Mouse (Mus musculus) embryo, embryonic 11 days (tissue): ENCODE data around the gene Oip5.
"Not testable (repeated sequence)": the region's sequence is repeated elsewhere in the genome, so short reads cannot be mapped to it uniquely, and the experiment has no call there.

Experiments
- DNase-seq: peaks from one replicate; pipeline ENCODE4 v3.0.0-alpha.2; 2015

Gene Oip5

DNA sequence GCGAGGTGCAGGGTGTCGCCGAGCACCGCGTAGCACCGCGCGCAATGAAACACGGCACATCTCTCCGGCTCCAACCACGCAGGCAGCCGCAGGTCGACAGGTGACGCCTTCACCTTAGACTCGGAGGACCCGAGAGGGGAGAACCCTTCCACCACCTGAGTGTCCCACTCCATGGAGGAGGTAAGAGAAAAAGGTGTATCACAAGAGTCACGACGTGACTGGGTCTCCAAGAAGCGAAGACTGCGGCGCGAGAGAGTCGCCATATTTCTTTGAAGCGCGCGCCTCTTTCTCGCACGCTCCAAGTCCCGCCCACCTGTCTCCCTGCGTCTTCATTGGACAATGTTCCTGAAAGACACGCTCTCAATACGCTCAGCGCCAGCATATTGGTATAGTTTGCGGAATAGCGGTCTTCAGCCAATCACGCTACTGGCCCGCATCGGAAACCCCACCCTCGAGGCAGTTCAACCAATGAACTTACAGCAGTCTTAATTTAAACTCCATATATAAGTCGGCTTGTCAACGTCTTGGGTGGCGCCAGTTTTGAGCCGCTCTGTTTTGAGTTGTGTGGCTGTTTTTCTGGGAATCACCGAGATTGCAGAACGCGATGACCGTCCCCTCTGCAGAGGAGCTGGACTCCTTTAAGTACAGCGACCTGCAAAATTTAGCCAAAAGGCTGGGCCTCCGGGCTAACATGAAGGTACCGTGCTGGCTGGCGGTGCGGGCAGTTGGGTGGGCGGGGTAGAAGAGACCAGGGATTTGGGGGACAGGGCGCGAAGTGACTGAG lies at the start of gene Oip5, which contains the start of gene Nusap1:
Gene Oip5, minus strand, starts transcription at position 271 of the 784 bp plus-strand sequence.
Gene Nusap1, plus strand, starts transcription at position 100 of the 784 bp plus-strand sequence.
- peak; percentile 99 for DNase-seq

DNA sequence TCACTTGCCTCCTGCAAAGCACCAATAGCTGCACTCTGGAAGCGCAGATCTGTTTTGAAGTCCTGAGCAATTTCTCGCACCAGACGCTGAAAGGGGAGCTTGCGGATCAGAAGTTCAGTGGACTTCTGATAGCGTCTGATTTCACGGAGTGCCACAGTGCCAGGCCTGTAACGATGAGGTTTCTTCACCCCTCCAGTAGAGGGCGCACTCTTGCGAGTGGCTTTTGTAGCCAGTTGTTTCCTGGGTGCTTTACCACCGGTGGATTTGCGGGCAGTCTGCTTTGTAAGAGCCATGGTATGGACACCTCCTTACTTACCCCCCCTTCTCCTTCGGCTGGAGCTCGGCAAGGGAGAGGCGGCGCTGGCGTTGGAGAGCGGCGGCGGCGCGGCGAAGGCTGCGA lies 47.5 kb upstream of the Oip5 start:
- DNase-seq = not testable (repeated sequence)

DNA sequence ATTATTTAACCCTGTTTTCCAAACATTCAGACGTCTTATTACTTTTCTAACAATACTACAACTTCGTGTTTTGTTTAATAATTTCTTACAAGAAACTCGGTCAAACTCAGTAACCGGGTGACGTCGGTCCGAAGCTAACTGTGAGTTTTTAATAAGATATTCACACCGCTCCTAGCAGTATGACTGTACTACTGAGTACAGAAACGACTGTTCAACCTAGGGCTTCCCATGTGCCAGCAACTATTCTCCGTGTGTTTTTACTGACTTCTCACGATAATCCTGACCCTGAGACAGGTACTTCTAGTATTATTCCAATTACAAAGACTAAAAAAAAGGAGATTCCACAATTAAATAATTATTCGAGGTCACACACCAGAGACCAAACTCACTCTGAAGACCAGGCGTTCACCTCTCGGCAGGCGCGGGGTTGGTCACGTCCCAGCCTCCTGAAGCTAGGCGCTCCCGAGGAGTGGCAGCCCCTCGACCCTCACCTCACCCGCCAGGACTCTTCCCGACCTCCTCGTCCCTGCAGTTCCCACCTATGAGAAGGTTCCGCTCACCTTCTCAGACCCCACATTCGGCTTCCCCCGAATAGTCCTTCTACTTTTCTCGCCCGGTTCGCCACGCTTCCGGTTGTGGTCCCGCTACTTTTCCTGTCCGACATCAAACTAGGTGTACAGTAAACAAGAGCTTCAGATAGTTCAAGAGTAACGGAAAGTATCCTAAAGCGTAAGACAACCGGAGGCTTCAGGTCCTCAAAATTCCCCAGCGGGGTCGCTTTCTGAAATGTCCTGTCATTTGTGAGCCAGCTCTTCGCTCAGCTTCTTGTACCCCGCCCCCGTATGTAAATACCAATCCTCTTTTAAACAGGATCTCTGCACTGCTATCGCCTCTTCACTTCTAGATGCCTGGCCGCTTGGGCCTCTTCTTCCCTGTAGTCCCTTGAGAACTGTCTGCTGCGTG lies 44.2 kb upstream of the Oip5 start, which contains the start of gene Ndufaf1:
Gene Ndufaf1, minus strand, starts transcription at position 608 of the 963 bp plus-strand sequence.
- peak; percentile 87 for DNase-seq

DNA sequence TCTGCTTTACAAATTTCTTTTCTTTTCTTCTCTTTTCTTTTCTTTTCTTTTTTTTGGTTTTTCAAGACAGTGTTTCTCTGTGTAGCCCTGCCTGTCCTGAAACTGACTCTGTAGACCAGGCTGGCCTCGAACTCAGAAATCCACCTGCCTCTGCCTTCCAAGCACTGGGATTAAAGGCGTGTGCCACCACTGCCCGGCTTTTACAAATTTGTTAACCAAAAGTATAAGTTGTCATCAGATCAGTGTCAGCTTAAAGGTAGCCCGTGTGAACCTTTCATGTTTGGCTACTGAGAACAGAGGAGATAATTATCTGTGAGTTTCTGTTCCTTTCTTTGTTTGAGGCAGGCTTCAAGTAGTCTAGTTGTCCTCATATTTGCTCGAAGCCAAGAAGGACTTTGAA lies 26.0 kb upstream of the Oip5 start:
- no peak for DNase-seq

DNA sequence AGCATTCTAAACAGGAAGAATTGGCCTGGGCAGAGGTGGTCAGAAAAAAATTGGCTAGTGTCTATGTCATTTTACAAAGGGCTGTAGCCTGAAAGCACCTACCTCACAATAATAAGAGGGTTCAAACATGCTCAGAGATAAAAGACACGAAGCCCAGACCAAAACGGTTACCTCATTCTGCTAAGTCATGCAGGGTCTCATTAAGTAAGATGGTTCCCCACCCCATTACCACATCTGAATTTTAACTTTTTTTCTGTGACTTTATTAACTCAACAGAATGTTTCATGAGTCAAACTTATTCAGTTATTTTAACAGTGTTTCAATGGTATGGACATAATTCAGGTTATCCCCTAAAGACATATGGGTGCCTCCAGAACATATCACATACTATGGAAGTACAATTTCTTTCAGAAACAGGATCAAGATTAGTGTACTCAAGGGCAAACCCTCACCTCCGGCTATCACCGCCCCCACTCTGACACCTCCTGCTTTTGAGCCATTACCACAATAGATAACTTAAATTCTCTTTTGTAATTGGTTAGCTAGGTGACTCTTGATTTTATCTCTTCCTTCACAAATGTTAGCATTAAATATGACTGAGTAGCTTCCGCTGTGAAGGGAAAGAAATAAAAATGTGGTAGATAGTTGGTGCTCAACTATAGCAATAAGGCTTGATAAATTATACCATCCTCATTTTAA lies 23.1 kb upstream of the Oip5 start:
- DNase-seq = no peak

DNA sequence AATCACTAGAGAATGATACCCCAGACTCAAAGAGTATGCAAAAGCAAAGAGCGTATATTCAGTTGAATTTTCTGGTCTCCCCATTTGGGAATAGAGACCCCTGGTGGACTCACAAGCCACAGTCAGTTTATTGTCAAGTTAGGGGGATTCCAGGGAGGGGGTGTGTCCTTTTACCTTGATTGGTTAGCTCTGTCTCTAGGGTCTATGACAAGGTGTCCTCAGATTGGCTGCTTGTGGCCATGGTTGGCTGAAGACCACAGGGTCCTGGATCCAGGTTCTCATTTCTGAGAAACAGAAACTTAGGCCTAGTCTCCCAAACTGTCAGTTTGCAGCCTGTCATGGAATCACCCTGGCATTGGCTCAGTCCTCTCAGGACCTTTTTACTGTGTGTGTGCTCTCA lies 18.5 kb upstream of the Oip5 start:
- no peak for DNase-seq

DNA sequence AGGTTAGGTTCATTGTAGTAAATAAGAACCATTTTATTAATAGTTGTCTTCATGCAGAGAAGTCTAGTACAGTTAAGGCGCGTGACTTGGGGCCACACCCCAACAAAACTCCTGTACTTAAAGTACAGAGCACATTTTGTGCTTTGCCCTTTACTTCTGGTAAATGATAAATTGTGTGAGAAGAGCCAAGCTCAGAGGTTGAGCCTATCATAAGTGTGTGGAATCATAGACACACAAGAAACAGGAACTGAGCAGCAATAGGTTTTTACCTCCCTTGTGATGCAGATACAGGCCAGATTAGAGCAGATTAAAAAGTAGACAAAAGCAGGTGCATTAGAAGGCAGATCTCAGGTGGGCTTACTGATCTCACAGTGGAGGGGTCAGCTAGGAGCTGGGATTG lies 3.0 kb upstream of the Oip5 start:
- no peak for DNase-seq

DNA sequence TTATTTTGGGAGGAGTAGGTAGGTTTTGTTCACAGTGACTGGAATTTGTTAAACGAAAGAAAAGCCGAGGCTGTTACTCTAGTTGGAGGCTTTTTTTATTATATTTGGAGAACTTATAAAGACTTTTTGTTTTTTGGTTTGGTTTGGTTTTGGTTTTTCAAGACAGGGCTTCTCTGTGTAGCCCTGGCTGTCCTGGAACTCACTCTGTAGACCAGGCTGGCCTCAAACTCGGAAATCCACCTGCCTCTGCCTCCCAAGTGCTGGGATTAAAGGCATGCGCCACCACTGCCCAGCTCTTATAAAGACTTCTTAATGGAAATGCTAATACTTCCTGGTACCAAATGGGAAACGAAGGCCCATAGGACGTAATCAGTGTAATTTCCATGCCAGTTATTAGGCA lies 733 bp upstream of the Oip5 start:
- DNase-seq = not testable (repeated sequence)

DNA sequence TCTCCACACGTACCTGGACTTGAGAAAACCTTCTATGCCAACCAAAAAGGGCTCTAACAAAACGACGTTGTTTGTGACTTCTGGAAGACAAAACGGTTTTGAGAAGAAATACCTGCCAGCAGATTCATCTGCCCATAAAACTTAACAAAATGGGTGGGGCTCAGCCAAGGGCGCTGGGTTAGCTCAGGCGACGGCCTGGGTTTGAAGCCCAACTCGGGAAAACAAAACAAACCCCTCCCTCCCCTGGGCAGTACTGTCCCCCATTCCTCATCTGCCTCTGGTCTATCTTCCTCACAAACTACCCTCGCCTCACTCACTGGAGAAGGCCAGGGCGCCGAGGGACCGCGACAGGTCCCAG lies 449 bp downstream of the Oip5 start:
- DNase-seq = peak; percentile 62

DNA sequence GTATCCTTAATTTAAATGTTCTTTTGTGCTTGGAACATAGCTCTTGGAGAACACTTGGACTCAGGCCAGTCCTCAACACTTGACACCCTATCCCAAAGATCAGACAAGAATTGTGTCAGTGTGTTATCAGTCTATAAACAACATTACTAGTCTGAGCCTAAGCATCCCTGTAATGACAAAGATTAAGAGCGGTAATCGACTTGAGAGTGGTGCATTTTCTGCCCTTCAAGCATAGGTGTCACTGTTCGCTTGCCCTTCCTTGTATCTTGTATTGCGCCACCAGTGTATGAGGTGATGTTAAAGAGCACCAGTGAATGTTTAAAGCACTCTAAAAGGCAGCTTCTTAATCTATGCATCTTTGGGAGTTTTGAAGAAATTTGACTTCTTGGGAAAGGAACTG lies 11.2 kb downstream of the Oip5 start:
- no peak for DNase-seq

DNA sequence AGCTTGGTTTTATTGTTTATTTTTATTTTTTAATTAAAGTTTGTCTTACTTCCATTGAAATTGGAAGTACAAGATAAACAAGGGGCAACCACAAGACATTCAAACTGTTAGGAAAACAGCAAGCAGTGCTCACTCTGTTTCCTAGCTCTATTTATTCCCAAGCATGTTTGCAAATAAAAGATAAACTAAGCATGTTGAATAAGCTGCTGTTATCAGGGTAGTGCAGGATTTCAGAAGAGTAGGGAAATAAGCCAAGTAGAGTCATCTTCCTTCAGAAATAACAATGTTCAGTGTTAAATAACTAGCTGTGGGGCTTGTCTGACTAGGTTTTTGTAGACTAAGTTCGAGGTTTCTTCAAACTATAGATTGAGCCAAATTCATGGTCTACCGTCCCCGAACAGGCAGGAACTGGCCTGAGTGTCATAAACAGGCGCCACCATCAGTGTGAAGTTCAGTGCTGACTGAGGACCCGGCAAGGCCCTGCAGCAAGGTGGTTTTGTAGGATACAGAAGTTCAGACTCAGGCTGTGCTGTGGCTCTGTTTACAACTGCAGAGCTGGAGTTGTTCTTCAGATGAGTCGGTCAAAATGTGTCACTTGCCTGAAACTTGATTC lies 12.8 kb downstream of the Oip5 start:
- no peak for DNase-seq

DNA sequence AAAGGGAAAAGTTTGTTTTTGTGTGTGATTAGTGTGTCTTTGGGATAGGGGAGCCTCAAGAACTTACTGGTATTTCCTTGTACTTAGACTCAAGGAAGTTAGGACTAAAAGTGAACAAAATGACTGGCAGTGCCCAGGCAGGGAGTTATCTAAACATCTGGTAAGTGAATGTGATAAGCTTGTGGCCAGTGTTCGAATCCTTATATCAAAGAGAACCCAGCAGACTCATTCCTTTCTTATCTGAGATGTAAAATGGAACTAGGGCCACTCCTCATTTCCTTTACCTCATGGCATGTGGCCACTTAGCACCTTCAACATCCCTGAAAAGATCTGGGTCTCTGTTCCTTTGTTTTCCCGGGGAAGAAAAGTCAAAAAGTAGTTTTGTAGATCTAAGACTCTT lies 14.4 kb downstream of the Oip5 start:
- no peak for DNase-seq

DNA sequence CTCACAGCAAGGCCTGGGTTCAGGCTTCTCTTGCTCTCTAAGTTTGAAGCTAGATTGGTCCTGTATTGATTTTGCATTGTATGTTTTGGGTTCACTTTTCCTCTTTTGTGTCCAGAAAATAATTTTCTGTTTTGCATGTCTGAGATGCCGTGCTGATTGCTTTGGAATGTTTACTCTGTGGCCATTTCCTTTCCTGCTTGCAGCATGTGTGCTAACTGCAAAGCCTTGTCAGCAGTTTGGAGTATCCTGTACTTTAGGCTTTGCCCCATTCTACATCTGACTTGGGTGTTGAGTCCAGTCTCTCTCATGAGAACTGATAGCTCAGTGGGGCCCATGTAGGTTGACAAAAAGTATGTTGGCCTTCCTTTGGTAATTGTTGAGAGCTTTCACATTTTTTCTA lies 15.8 kb downstream of the Oip5 start:
- DNase-seq = no peak

DNA sequence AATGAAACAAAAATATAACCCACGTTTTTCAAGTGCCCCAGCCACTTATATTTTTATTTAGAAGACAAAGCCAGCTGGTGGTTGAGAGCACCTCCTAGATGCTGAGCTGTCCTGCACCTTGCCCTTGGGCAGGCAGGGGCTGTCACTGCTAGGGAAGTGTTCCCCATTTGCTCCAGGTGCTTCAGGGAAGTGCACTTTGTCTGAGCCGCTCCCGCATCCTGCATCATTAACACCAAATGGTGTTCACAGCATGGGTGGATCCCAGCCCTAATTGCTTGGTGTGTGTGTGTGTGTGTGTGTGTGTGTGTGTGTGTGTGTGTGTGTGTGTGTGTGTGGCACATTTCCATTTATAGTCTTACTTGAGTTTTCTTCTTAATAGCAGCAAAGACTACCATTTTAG lies 16.7 kb downstream of the Oip5 start:
- DNase-seq = not testable (repeated sequence)

DNA sequence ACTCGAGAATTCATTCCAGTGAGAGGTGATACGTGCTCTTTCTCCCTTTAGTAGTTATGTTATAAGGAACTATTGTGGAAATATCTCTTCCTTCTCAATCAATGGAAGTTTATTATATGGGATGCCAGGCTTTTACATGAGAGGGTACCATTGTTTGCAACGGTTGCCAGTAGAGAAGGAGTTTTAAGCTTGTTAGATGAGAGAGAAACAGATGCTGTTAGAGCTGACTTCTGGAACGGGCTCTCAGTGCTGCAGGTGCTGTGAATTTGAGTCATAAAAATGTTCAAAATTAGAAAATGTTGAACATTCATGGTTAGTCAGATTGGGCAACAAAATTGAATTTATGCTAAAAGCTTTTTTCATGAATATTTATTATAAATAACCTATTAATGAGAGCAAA lies 17.2 kb downstream of the Oip5 start:
- no peak for DNase-seq

DNA sequence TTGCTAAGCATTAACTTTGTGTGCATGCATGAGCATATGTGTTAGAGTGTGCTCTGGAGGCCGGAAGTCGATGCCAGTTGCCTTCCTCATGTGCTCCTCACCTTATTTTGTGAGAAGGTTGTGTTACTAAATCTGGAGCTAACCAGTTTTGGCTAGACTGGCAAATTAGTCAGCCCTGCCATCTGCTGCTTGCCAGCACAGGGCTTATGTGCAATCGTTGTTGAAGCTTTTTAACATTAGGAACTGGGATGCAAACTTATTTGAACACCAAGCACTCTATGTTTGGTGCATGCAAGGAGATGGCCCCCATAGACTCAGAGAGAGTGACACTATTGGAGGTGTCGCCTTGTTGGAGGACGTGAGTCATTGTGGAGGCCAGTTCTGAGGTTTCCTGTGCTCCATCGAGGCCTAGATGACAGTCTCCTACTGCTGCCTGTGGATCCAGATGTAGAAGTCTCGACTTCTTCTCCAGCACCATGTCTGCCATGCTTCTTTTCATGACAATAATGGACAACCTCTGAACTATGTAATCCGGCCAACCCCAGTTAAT lies 21.4 kb downstream of the Oip5 start:
- no peak for DNase-seq

DNA sequence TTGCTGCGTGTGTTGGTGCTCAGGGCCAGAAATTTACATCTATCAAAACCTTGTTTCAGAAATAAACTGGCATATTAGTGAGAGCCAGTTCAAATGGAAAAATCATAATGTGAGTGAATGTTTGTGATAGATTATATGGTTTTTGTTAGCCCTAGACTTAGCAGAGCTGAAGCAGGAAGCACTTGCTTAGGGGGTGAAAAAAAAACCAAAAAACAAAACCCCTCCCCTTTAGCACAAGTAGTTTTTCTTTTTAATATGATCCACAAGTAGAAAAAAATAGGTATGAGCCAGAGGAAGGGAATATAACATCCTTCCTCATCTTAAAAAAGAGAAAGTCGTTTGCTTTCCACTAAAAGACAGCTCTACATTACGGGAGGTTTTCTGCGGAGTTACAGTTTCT lies 23.0 kb downstream of the Oip5 start:
- DNase-seq = no peak

DNA sequence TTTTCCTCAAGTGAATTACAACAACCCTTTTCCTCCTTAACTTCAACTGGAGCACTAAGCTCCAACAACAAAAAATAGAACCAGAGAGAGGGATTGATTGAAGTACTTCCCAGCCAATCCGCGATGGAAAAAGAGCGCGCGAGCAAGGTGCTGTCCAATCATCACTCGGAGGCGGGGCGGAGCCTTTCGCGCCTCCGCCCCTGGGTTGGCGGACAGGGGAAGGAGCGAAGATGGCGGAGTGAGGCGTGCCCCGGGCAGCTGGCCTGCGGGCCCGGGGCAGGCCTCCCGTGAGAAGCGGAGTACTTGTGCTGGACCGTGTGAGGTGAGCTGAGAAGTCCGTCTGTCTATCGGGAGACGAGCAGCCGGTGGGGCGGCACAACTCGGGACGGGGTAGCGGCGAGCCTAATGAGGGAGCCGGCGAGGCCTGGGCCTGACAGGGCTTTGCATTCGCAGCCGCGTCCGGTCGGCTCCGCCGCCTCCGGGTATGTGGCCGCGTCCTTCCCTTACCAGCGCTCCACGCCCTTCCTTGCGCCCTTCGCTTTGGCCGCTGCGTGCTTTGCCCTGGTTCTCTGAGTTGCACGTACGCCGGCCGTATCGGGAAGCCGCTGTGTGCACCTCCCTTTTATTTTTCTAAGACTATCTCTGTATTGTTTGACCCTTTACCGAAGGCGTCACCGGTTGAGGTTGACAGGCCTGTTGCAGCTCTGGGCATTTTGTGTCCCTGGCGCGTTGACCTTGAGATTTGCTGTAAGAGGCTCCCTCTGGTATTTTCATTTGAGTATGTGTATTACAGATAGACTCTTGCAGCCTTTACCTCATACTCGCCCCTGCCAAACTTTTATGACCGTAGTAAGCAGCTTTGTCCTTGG lies 23.9 kb downstream of the Oip5 start:
- DNase-seq = peak; percentile 98

DNA sequence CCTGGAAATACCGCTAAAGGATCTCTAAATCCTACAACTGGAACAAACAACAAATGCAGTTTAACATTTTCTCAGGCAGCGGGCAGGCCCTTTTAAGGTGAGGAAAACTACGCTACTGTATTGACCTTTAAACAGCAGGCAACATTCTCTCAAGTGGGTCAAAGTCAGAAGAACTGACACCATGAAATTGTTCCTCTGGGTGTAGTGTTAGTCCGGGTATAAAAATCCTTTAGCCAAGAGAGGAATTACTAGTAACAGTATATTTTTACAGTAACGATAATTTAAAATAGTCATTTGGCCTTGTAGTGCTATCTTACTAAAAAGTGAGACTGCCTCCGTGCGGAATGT lies 24.5 kb downstream of the Oip5 start:
- DNase-seq = no peak

DNA sequence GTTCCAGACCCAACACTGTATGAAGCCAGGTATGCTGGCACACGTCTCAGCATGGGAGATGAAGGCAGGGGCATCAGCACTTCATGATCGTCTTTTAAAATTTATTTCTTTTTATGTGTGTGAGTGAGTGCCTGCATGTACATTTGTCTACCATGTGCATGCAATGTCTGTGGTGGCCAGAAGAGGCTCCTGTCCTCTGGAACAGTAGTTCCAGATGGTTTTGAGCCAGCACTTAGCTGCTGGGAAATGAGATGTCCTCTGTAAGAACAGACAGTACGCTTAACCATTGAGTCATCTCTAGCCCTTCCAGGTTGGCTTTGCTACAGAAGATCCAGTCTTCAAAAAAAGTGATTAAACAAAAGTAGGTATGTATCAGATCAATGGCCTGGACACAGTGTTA lies 27.0 kb downstream of the Oip5 start:
- DNase-seq = no peak

DNA sequence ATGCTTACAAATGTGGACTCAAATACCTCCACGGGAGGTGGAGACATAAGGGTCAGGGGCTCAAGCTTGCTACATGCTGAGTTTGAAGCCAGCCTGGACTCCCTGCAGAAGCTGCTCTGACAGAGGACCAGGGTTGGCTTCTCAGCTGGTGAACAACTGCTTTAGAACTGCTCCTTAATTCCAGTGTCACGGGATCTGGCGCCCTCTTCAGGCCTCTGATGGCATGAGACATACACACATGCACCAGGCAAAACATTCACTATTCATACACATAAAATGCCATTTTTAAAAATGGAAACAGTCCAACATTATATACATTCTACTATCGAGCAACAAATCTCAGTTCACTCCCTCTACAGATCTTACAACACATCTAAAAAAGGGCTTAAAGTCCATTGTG lies 30.9 kb downstream of the Oip5 start:
- peak; percentile 75 for DNase-seq

DNA sequence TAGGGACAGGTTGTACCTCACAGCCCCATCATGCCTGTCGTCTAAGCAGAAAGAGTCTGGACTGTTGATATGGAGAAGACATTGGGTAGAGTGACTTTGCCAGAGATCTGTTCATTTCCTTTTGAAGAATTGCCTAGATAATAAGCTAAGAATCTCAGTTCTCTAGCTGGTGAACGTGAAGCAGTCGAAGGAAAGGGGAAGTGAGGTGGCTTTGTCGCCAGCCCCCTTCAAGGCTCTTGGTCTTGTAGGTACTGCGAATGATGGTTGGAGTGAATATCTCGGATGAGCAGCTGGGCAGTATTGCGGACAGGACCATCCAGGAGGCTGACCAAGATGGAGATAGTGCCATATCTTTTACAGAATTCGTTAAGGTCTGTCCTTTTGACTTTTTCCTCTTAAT lies 34.0 kb downstream of the Oip5 start:
- DNase-seq = no peak
